Mouse (Mus musculus): Measurements from ENCODE around the gene Lrrc38. TPM values are rescaled to one million over a fixed set of nuclear protein-coding genes. Genes with fewer than 3 reads are reported as not detected.

Gene Lrrc38
- total RNA-seq, 2 experiments from 2014 or later: 0.82 to 1.4 TPM

GRCm38 (mm10) chr4:143379931-143380715 is 30.6 kb downstream of the Lrrc38 start:
- TF ChIP-seq CTCF (conservative IDR thresholded peaks at IDR 0.05): no peak
- Histone ChIP-seq H3K27ac (no peak overlapping the region), H3K4me3 (no peak overlapping the region)
- peak in 1 of 2 experiments; percentile 5 for DNase-seq (ENCODE audit: low spot score in 2 of 2)

- Histone ChIP-seq H3K27ac (no peak overlapping the region), H3K4me3 (no peak overlapping the region)
- peak in 1 of 2 experiments; percentile 37 for DNase-seq (ENCODE audit: low spot score in 2 of 2)
- TF ChIP-seq CTCF (conservative IDR thresholded peaks at IDR 0.05): peak; percentile 92
Measured at GRCm38 (mm10) chr4:143380716-143381004, 31.1 kb downstream of the Lrrc38 start.

GRCm38 (mm10) chr4:143382163-143382562 is 32.6 kb downstream of the Lrrc38 start:
- no peak overlapping the region for H3K4me3 ChIP-seq
- H3K27ac ChIP-seq: no peak overlapping the region
- no peak for DNase-seq (ENCODE audit: low spot score in 2 of 2)
- no peak for TF ChIP-seq CTCF (conservative IDR thresholded peaks at IDR 0.05)

- TF ChIP-seq CTCF (conservative IDR thresholded peaks at IDR 0.05): peak; percentile 73
- Histone ChIP-seq H3K4me3 (no peak overlapping the region), H3K27ac (no peak overlapping the region)
- DNase-seq (ENCODE audit: low spot score in 2 of 2): no peak
Measured at GRCm38 (mm10) chr4:143383646-143384045, 34.1 kb downstream of the Lrrc38 start.

GRCm38 (mm10) chr4:143388955-143389702 is 39.6 kb downstream of the Lrrc38 start:
- DNase-seq (ENCODE audit: low spot score in 2 of 2): no peak
- Histone ChIP-seq H3K27ac (no peak overlapping the region), H3K4me3 (peak overlapping the region; percentile 37)
- peak; percentile 70 for TF ChIP-seq CTCF (conservative IDR thresholded peaks at IDR 0.05)

GRCm38 (mm10) chr4:143394181-143394580 is 44.6 kb downstream of the Lrrc38 start, which contains the start of gene Pramel1:
Pramel1 (plus strand) TSS chr4:143394428.
- Histone ChIP-seq H3K4me3 (no peak within 1 kb of the TSS), H3K27ac (no peak within 1 kb of the TSS)
- no peak for DNase-seq (ENCODE audit: low spot score in 2 of 2)
- TF ChIP-seq CTCF (conservative IDR thresholded peaks at IDR 0.05): no peak

- TF ChIP-seq CTCF (conservative IDR thresholded peaks at IDR 0.05): no peak
- peak overlapping the region; percentile 91 for H3K27ac ChIP-seq
- peak overlapping the region; percentile 56 for H3K4me3 ChIP-seq
- no peak for DNase-seq (ENCODE audit: low spot score in 2 of 2)
Measured at GRCm38 (mm10) chr4:143411566-143412218, 62.1 kb downstream of the Lrrc38 start.

- peak; percentile 85 to 90 for DNase-seq (ENCODE audit: low spot score in 2 of 2)
- Histone ChIP-seq H3K4me3 (peak within 1 kb of the TSS; percentile 56), H3K27ac (peak within 1 kb of the TSS; percentile 91)
- TF ChIP-seq CTCF (conservative IDR thresholded peaks at IDR 0.05): no peak
Measured at GRCm38 (mm10) chr4:143412219-143413092, 62.9 kb downstream of the Lrrc38 start, which contains the start of gene Pramef8. Pramef8 (plus strand) TSS chr4:143412426.

- no peak overlapping the region for H3K27ac ChIP-seq
- DNase-seq (ENCODE audit: low spot score in 2 of 2): no peak
- TF ChIP-seq CTCF (conservative IDR thresholded peaks at IDR 0.05): no peak
- no peak overlapping the region; the same call in 1 of the 2 replicates for H3K4me3 ChIP-seq
Measured at GRCm38 (mm10) chr4:143413621-143414020, 64.1 kb downstream of the Lrrc38 start.

- Histone ChIP-seq H3K4me3 (no peak overlapping the region), H3K27ac (no peak overlapping the region)
- DNase-seq (ENCODE audit: low spot score in 2 of 2): no peak
- TF ChIP-seq CTCF (conservative IDR thresholded peaks at IDR 0.05): no peak
Measured at GRCm38 (mm10) chr4:143414121-143414520, 64.6 kb downstream of the Lrrc38 start.

Other genes with a start within 250 kb of the Lrrc38 start
- gene Prdm2, start 136.8 kb upstream of the Lrrc38 start, total RNA-seq (2021): 10 to 100 TPM; 45.5 to 49.1 TPM
- gene Pdpn, start 50.2 kb upstream of the Lrrc38 start, total RNA-seq (2021): 10 to 100 TPM; 19.5 to 19.6 TPM
- not detected for gene Pramel1, start 44.7 kb downstream of the Lrrc38 start, total RNA-seq (2021)
- 10 to 100 TPM; 14.1 to 14.4 TPM for gene Pramef8, start 62.7 kb downstream of the Lrrc38 start, total RNA-seq (2021)
- not detected for gene Oog4, start 100.6 kb downstream of the Lrrc38 start, total RNA-seq (2021)
- not detected for gene Gm13043, start 161.6 kb downstream of the Lrrc38 start, total RNA-seq (2021)
- gene Gm13040, start 186.2 kb downstream of the Lrrc38 start, total RNA-seq (2021): not detected
- not detected for gene BC080695, start 201.9 kb downstream of the Lrrc38 start, total RNA-seq (2021)
- gene Gm13057, start 202.0 kb downstream of the Lrrc38 start, total RNA-seq (2021): not detected

Measured in layer of hippocampus, adult 2 months (tissue).